Mouse (Mus musculus) left cerebral cortex, adult 2 months (tissue): ENCODE data around the gene Vwa1. TPM values are rescaled to one million over a fixed set of nuclear protein-coding genes. Genes with fewer than 3 reads are reported as not detected.

ENCODE experiments used
- DNase-seq, 2 experiments: peaks; one replicate each; pipeline ENCODE4 v3.0.0; 2021 to 2022; ENCODE audit warnings: low spot score in 2 of 2, mixed read lengths in 1 of 2; ENCODE audit errors: extremely low spot score in 1 of 2
- H3K27ac ChIP-seq: fragments of 200-600 bp; 2 replicates; pipeline ENCODE4 v1.8.1; 2022
- H3K4me3 ChIP-seq: fragments of 200-600 bp; 2 replicates; pipeline ENCODE4 v1.8.1; 2022
- CTCF ChIP-seq: fragments of 200-600 bp; IDR thresholded peaks from 2 replicates; pipeline ENCODE4 v1.8.1; 2022; ENCODE audit warnings: antibody characterized with exemption, mild to moderate bottlenecking, moderate library complexity
- intact Hi-C: fragments of 180-260 bp; cut with DNase I; formaldehyde crosslinking; loops from one replicate; pipeline ENCODE4 v1.15.1; 2025
- total RNA-seq, 2 experiments: library from RNA; stranded (reverse); gene quantifications; 2 replicates each; pipeline ENCODE4 v1.2.3; 2021

Gene Vwa1
- total RNA-seq, 2 experiments from 2014 or later, result 13.6 to 15.9 TPM

DNA sequence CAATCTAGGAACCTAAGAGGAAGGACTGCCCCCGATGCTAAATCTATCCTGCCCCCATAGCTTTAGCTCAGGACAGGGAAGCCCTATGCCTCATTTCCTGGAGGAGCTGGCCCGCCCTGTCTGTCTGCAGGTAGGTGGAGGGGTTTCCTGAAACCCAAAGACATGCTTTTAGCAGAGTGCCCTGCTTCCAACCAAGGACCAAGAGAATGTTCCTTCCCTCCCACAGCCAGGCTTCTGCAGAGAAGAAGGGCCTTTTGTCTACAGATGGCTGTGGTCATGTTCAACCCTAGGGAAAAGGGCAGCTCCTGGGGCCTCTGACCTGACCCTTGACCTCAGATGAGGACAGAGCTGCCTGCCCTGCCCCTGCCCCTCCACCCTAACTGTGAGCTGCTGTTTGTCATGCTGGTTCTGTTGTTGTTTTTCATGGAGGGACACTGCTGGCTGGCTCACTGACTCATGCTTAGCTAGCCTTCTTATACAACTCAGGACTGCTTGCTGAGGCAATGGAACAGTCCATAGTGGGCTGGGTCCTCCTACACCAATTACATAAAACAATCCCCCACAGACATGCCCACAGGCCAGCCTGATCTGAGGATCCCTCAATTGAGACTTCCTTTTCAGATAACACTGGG lies 2.3 kb upstream of the Vwa1 start:
- intact Hi-C loops, result no loop called here
- Histone ChIP-seq H3K27ac (peak overlapping the region; percentile 86), H3K4me3 (no peak overlapping the region)
- DNase-seq, result no peak
- TF ChIP-seq CTCF, result no peak

DNA sequence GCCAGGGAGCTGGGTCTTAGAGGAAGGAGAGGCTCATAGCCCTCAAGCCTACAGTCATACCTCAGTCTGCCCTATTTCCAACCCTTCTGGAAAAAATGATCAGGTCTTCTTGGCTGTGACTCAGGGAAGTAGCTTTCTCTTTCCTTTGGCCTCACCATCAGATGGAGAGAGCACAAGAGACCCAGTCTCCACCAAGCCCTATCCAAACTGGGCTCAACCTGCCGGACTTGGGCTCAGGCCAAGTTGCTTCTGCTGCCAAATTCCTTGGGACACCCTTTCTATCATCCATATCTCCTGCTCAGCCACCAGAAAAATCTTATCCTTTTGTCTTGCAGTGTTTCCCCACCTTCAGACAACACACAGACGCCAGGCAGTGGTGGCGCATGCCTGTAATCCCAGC lies 1.4 kb upstream of the Vwa1 start:
- intact Hi-C loops, result no loop called here
- TF ChIP-seq CTCF, result no peak
- DNase-seq, result no peak
- Histone ChIP-seq H3K4me3 (no peak overlapping the region), H3K27ac (peak overlapping the region; percentile 92)

DNA sequence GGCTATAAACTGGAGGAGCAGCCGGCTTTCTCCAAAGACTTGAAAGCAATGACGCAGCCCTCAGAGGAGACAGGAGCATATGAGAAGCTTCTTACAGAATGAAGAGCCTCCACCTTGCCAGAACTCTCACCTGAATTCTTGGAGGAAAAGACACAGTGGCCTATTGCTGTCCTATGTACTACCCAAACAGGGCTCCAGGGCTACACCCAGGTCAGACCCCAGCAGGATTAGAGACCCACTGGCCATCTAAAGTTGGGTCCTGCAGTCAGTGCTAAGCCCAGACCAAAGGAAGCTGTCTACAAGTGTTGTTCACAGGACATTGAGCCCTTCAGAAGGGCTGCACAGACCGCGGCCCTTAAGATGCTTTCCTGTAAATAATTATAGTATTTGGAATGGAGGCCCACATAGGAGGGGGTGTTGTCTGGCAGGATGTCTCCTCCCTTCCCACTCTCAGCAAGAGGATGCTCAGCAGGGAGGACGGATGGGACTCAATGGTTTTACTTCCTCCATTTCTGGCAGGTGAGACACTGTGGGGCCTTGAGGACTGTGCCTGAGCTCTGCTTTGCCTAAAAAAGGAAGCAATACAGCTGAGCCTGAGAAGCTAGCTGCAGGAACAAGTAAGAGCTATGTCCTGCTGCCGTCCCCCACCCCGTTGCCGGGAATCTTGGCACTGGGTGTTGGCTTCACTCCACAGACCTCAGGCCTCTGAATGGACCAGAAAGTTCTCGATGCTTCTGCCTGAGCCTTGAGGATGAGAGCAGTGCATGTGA lies 658 bp upstream of the Vwa1 start:
- intact Hi-C loops, result no loop called here
- H3K4me3 ChIP-seq, result peak overlapping the region; percentile 66

DNA sequence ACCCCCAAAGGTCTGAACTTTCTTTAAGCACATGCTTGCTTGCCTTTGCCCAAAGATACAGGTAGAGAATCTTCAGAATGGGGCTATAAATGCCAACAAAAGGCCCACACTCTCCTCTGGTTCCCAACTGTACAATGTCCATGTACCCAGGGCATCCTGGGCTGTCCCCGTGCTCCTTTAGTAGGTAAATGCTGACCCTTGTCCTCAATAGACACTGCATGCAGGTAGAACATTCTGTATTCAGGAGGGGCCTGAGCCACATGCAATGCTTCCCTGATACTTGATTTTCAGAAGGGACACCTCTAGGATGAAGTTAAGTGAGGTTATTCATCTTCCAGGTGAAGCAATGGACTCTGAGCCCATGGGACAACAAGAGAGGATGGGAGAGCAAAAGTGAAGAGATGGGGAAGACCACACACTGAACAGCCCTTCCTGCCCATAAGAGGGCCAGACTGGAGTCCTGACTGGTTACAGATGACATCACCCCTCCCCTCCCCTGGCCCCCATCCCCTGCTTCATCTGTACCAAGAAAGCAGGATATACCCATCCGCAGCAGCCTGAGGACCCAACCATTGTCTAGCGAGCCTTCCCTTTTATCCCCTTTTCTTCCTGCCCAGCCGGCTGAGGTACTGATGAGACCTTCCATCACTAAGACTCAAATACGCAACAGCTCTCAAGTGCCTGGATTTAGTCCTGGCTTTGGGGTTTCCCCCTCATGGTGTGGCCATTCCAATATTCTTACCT lies 991 bp downstream of the Vwa1 start:
- Histone ChIP-seq H3K4me3 (peak overlapping the region; percentile 66), H3K27ac (peak overlapping the region; percentile 92)
- intact Hi-C loops, result no loop called here
- TF ChIP-seq CTCF, result no peak
- DNase-seq, result no peak

More for the DNA sequence above, 658 bp upstream of the Vwa1 start:
- DNase-seq, result peak in 1 of 2 experiments; percentile 54
- no peak for TF ChIP-seq CTCF
- peak overlapping the region; percentile 92 for H3K27ac ChIP-seq

DNA sequence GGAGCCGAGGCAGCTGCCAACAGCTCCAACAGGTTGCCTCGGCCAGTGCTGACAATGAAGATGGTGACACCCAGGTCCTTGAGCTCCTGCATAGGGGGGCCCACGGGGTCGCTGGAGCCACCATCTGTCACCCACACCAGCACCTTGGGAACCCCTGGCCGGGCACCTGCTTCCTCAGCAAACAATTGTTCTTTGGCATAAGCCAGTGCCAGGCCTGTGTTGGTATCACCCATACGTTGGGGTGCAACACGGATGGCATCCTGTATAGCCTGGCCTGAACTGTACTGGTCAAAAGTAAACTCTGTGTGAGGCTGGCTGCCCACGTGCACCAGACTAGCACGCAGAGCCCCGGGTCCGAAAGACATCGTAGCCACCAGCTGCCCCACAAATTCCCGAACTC lies 1.7 kb downstream of the Vwa1 start:
- intact Hi-C loops, result no loop called here
- peak overlapping the region; percentile 14 for H3K4me3 ChIP-seq
- no peak for DNase-seq
- no peak for TF ChIP-seq CTCF
- H3K27ac ChIP-seq, result no peak overlapping the region

DNA sequence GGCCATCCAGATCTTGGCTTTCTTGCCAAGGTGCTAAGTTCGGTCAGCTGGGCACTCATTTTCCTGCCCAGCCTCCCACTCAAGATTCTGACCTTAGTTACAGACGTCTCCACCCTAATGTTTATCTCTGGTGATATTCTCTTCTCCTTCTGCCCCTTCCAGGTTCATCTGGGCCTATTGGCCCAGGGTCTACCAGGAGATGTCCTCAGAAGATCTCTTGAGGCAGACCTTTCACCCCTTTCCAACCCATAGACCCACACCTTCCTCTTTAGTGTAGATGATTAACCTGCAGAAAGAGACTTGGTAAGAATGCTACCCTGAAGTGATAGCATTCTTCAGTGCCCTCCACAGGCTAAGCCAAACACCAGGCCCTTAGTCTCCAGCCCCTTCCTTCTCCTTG lies 2.8 kb downstream of the Vwa1 start:
- TF ChIP-seq CTCF, result no peak
- no peak overlapping the region for H3K4me3 ChIP-seq
- no peak for DNase-seq
- intact Hi-C loops, result no loop called here
- H3K27ac ChIP-seq, result no peak overlapping the region

DNA sequence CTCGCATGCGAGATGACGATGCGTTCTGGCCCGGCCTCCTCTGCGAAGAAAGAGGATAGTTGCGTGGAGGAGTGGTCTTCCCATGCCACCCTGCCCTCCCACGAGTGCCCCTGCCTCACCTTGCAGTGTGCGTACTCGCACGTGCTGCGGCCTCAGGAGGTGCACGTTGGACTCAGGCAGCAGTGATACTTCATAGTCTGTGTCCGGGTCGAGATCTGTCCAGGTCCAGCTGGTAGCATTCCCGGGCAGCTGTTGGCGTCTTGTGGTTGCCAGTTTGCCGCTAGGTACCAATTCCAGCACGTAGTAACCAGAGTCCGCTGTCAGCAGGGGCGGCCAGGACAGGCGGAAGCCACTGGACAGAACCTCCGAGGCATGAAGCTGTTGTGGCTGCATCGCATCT lies 3.9 kb downstream of the Vwa1 start:
- H3K4me3 ChIP-seq, result peak overlapping the region; percentile 61
- H3K27ac ChIP-seq, result peak overlapping the region; percentile 80
- DNase-seq, result no peak
- TF ChIP-seq CTCF, result no peak
- intact Hi-C loops, result loop anchor here (1.0 kb wide), 1 partner anchor 49 kb away; no protein-coding TSS in a partner anchor

DNA sequence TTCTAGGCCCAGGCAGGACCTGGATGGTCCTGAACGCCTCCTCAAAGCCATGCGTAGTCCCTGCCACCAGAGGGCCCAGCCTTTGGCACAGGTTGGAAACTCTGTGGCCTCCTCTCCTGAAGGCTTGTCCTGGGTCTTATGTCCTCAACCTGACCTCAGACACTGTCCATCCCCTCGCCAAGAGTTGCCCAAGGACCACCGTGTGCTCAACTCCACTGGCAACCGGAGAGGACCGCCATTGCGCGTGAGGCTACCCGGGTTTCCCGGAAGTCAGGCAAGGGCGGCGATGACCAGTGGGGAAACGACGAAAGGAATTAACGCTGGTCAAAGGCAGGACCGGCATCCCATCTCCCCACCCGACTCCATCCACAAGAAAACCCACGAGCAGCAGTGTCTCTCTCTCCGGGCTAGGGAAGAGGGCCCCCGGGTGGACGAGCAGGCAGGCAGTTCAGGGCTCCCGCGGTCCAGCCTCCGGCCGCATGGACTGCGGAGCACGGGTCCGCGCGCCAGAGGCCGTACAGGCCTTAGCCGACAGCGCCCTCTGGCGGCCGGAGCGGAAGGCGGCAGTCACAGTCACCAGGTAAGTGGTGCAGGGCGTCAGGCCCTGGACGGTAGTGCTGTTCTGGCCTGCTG lies 4.5 kb downstream of the Vwa1 start:
- TF ChIP-seq CTCF, result peak; percentile 93
- peak; percentile 89 to 93 for DNase-seq
- intact Hi-C loops, result loop anchor here (1.0 kb wide), 1 partner anchor 49 kb away; no protein-coding TSS in a partner anchor
- Histone ChIP-seq H3K27ac (peak overlapping the region; percentile 80), H3K4me3 (peak overlapping the region; percentile 61)

DNA sequence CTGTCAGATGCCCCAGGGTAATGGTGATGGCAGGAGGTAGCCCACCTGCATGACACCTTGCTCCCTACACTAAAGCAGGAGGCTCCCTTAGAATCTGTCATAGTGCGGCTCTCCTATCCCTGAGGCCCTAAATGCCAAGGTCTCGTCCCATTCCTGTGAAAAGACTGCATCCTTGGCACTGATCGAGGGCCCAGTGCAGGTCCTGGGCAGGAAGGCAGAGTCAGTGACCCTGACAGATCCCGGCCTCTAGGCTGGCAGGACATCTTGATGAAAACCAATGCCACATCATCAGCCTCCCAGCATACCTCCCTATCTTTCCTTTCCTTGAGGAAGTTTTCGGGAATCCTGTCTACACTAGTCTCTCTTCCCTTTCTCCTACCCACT lies 5.0 kb downstream of the Vwa1 start:
- no peak for TF ChIP-seq CTCF
- intact Hi-C loops, result no loop called here
- no peak for DNase-seq
- Histone ChIP-seq H3K4me3 (peak overlapping the region; percentile 61), H3K27ac (peak overlapping the region; percentile 80; the same call in 1 of the 2 replicates)

DNA sequence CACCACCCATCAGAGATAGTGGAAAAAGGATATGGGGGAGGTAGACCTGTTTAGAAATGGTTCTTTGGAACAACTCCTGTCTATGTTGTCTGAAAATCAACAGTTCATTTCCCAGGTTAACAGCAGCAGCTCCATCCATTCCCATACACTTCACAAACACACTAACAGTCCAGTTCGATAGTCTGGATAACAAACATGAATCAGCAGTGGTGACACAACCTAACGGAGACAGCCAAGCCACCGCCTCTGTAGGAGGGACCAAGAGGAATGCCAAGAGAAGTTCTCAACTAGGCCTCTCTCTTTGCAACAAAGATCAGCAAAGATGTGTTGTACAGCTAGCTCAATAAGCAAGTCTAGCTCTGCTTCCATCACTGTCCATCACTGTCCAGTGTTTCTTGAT lies 12.1 kb downstream of the Vwa1 start:
- no peak overlapping the region for H3K27ac ChIP-seq
- no peak for TF ChIP-seq CTCF
- H3K4me3 ChIP-seq, result no peak overlapping the region
- no peak for DNase-seq
- intact Hi-C loops, result no loop called here

DNA sequence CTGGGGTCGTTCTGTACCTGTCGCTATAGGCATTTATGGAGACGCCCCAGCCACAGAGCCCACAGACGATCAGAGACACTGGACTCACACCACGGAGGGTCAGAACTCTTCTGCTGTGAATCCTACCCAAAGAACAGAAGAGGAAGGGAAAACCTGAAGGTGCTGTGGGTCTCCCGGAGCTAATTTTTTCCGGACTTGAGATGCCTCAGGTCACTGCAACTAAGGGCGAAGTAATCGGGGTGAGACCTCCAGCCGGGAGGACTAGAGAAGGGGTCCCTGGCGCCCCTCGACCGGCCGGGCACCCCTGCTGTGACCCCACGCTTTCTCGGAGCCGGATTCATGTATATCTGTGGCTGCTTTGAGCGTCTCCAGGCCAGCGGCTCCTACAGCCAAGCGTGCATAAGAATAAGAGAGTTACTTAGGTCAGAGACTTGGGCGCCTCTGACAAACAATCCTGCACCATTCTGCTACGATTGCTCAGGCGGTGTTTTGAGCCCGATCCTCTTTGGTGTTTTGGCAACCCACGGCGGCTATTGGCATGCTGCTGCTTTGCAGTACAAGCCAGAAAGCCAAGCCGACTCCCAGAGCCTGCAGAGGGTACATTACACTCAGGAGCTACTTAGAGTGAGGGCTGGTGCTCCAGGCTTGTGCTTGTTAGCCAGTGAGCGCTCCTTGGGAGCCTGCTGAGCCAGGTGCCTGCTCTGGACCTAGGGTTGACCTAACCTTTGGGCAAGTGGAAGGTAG lies 13.0 kb downstream of the Vwa1 start:
- 0 out of 2 replicates have a peak overlapping the region, but pooled peaks have one; percentile 17 for H3K27ac ChIP-seq
- no peak for DNase-seq
- no peak for TF ChIP-seq CTCF
- peak overlapping the region; percentile 78 for H3K4me3 ChIP-seq
- intact Hi-C loops, result no loop called here
